Mouse (Mus musculus) G1E (cell line): Measurements from ENCODE around the gene Gps1. TPM values are rescaled to one million over a fixed set of nuclear protein-coding genes. Genes with fewer than 3 reads are reported as not detected.
A peak's percentile ranks its signal among the peaks of the same experiment; 100 is the strongest.

ENCODE experiments used
- ATAC-seq: 2 replicates; pipeline ENCODE4 v1.8.0; 2016; ENCODE audit warnings: mild to moderate bottlenecking; ENCODE audit not compliant: insufficient number of reproducible peaks, poor library complexity, low FRiP score, severe bottlenecking; ENCODE audit errors: extremely low read depth
- DNase-seq: peaks from one replicate; pipeline ENCODE4 v3.0.0; 2012; ENCODE audit warnings: low spot score
- H3K27me3 ChIP-seq: 2 replicates; pipeline ENCODE4 v1.6.1; 2012; ENCODE audit warnings: mild to moderate bottlenecking, low read length, inconsistent platforms; ENCODE audit not compliant: insufficient read depth
- H3K36me3 ChIP-seq: replicated peaks from 2 replicates; pipeline ENCODE3; 2012; ENCODE audit warnings: mild to moderate bottlenecking, inconsistent platforms
- H3K4me1 ChIP-seq: 2 replicates; pipeline ENCODE4 v1.6.1; 2012; ENCODE audit warnings: low read depth, low read length, inconsistent platforms, mixed read lengths; ENCODE audit not compliant: insufficient read depth
- H3K4me3 ChIP-seq: 2 replicates; pipeline ENCODE4 v1.5.1; 2012; ENCODE audit warnings: low read depth, mild to moderate bottlenecking, inconsistent platforms, low read length, moderate library complexity, mixed read lengths
- H3K9me3 ChIP-seq: replicated peaks from 2 replicates; pipeline ENCODE4 v1.6.1; 2012; ENCODE audit warnings: inconsistent platforms
- CTCF ChIP-seq: IDR thresholded peaks from 2 replicates; pipeline ENCODE4 v1.5.1; 2012; ENCODE audit warnings: low read depth, low read length, inconsistent platforms, mixed read lengths
- GATA1 ChIP-seq: IDR thresholded peaks from 2 replicates; pipeline ENCODE4 v1.6.1; 2012; ENCODE audit warnings: borderline replicate concordance, low read length, inconsistent platforms, mixed read lengths
- GATA2 ChIP-seq: IDR thresholded peaks from 2 replicates; pipeline ENCODE4 v1.6.1; 2012; ENCODE audit warnings: low read depth, low read length, inconsistent platforms, borderline replicate concordance
- POLR2AphosphoS5 ChIP-seq: IDR thresholded peaks from 2 replicates; pipeline ENCODE4 v1.6.1; 2012; ENCODE audit warnings: low read depth, low read length, inconsistent platforms; ENCODE audit not compliant: insufficient replicate concordance
- TAL1 ChIP-seq: conservative IDR thresholded peaks from 2 replicates; pipeline ENCODE4 v1.6.1; 2012; ENCODE audit warnings: low read depth, low read length, inconsistent platforms, mixed read lengths
- polyA plus RNA-seq: library from polyadenylated mRNA; stranded (reverse); fragments of >175 nt; gene quantifications from 2 replicates; pipeline ENCODE4 v1.2.3, GENCODE M21; 2012
- total RNA-seq, 2 experiments: library from RNA; stranded (forward) in 1 of 2; stranded (reverse) in 1 of 2; fragments of 200-1000 nt in 1 of 2; fragments of >200 nt in 1 of 2; fragmentation: Nextera tagmentation in 1 of 2; gene quantifications; 2 replicates each; pipeline ENCODE4 v1.2.3; 2014 to 2017

The Gps1 gene
- total and polyA plus RNA-seq, 3 experiments: 66.5 to 110 (median 109) TPM

DNA sequence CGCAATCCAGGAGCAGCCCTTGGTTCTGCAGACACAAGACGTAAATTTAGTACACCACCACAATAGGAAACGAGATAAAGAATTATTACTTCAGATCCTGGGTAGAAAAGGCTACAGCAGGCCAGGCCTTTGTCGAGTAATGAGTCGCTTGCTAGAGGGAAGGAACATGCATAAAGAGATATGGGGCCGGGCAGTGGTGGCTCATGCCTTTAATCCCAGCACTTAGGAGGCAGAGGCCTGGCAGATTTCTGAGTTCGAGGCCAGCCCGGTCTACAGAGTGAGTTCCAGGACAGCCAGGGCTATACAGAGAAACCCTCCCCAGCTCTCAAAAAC is 12.5 kb downstream of the Gps1 start:
- peaks cover 42% of the 10 kb centered on the region for H3K36me3 ChIP-seq
- peak overlapping the region; percentile 99 for H3K4me3 ChIP-seq
- peaks cover 62% of the 10 kb centered on the region for H3K4me1 ChIP-seq
- no peak for TF ChIP-seq TAL1
- 0 out of 2 replicates have a peak, but pooled peaks cover 4% of the 10 kb centered on the region for H3K27me3 ChIP-seq
- no peak for DNase-seq
- no peaks in the 10 kb centered on the region for H3K9me3 ChIP-seq
- no peak for ATAC-seq

DNA sequence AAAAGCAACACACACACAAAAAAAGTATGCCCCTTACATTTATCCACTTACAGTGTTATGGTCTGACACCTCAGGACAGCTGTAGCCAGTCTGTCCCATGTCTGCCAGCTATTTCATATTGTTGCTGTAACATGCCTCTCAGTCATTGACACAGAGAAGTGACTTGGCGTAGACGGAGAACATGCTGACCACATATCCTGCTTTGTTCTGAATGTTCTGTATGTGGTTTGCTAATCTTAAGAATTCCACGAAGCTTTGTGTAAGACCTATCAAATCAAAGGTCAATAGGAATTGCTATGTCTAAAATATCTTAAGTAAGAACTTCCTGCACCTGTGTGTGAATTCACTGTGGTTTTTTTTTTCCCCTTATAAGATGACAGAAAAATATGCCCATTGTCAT is 14.2 kb downstream of the Gps1 start:
- ATAC-seq (no peak), DNase-seq (no peak)
- H3K27me3 ChIP-seq: 0 out of 2 replicates have a peak, but pooled peaks cover 4% of the 10 kb centered on the region
- H3K9me3 ChIP-seq: no peaks in the 10 kb centered on the region
- TF ChIP-seq TAL1 (no peak), GATA1 (no peak), POLR2AphosphoS5 (no peak), GATA2 (no peak), CTCF (no peak)
- peaks cover 45% of the 10 kb centered on the region for H3K4me1 ChIP-seq
- H3K36me3 ChIP-seq: peaks cover 25% of the 10 kb centered on the region
- no peak overlapping the region for H3K4me3 ChIP-seq

DNA sequence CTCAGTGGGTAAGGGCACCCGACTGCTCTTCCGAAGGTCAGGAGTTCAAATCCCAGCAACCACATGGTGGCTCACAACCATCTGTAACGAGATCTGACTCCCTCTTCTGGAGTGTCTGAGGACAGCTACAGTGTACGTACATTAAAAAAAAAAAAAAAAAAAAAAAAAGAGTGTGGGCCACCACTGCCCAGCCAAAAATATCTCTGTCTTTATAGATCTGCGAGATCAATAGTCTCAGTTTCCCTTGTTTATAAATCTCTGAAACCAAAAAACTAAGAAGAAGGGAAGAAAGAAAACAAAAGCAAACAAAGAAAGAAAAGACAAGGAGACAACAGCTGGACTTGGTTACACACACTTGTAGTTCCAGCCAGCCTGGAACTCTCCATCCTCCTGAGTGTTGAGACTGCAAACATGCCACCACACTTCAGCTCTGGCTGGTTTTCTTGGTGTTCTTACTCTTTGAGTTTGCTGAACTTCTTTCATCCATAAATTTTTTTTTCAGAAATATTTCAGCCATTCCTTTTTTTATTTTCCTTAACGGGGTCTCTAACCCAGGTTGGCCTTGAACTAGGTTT is 15.3 kb downstream of the Gps1 start:
- Histone ChIP-seq H3K4me3 (no peak overlapping the region), H3K27me3 (0 out of 2 replicates have a peak, but pooled peaks cover 4% of the 10 kb centered on the region), H3K9me3 (no peaks in the 10 kb centered on the region), H3K4me1 (peaks cover 33% of the 10 kb centered on the region), H3K36me3 (peaks cover 14% of the 10 kb centered on the region)
- ATAC-seq (no peak), DNase-seq (no peak)
- TF ChIP-seq GATA2 (no peak), POLR2AphosphoS5 (no peak), CTCF (no peak), TAL1 (no peak), GATA1 (no peak)

DNA sequence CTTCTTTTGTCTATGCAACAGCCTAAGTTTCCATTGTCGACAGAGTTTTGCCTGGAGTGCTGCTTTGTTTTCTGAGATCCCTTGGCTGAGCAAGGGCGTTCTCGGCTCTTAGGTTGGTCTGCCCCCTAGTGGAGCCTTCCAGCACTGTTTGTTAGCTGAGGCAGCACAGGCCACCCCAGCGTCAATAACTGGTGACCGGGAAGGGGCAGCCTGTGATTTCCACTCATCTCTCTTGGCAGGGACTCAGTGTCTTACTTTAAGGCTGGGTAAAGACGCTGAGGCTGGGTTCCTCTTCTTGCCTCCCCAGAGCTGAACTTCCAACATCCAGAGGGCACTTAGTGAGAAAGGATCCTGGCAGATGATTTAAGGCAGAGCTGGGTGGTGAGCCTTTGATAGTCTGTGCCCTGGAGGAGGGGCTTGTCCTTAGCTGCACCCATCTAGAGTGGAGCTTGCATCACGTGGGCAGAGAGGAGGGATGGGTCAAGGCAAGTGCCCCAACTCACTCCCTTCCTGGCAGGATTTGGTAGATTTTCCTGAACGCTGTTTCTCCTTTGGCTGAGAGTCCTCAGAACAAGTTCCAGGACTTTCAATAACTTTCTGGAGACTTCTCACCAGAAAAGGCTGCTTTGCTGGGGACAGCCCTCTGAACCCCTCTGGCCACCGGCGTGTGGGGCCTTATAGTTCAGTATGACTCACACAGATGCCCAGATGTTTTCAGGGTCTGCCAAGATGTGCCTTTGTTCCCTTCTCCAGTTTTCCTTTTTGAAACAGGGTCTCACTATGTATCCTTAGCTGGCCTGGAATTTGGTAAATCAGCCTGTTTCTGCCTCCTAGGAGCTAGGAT is 16.2 kb downstream of the Gps1 start:
- DNase-seq (peak; percentile 74), ATAC-seq (peak; percentile 48; the same call in 1 of the 2 replicates)
- Histone ChIP-seq H3K4me1 (peaks cover 25% of the 10 kb centered on the region), H3K27me3 (0 out of 2 replicates have a peak, but pooled peaks cover 4% of the 10 kb centered on the region), H3K9me3 (no peaks in the 10 kb centered on the region), H3K4me3 (no peak overlapping the region), H3K36me3 (peaks cover 11% of the 10 kb centered on the region)
- TF ChIP-seq POLR2AphosphoS5 (no peak), GATA2 (no peak), CTCF (peak; percentile 71)

DNA sequence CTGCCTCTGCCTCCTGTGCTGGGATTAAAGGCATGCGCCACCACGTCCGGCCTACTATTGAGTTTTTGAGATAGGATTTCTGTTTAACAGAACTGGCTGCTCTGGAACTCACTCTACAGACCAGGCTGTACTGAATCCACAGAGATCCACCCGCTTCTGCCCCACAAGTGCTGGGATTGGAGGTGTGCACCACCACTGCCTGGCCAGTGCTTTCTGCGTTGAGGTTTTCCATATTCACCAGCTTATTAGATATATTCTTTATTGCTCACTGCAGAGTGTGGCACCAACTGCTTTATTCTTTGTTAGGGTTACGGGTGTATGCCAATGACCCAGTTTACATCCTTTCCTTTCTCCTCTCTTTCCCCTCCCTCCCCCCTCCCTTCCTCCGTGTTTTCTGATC is 20.2 kb downstream of the Gps1 start:
- ATAC-seq (no peak), DNase-seq (no peak)
- Histone ChIP-seq H3K27me3 (no peaks in the 10 kb centered on the region), H3K4me1 (peaks cover 25% of the 10 kb centered on the region), H3K4me3 (no peak overlapping the region), H3K36me3 (peaks cover 46% of the 10 kb centered on the region), H3K9me3 (no peaks in the 10 kb centered on the region)
- no peak for TF ChIP-seq GATA1
- TF ChIP-seq GATA2: no peak

DNA sequence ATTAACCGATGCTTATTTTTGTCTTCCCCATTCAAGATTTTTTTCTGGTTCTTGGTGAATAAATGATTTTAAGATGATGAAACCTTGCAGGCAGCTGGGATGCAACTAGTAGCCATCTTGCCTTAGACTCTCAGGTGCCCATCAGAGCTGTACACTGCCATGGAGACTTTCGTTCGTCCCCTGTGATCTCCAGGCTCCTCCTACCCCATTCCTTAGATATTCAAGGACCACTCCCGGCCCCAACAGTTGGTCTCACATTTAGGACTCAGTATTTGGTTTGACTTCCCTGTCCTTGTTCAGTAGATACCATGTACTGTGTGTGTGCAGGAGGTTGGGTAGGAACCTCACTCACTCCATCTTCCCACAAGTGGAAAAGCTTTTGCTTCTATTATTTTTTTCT is 20.7 kb downstream of the Gps1 start:
- ATAC-seq: no peak
- H3K27me3 ChIP-seq: no peaks in the 10 kb centered on the region
- peaks cover 51% of the 10 kb centered on the region for H3K36me3 ChIP-seq
- TF ChIP-seq CTCF (no peak), GATA1 (no peak), GATA2 (no peak), TAL1 (no peak), POLR2AphosphoS5 (no peak)
- H3K9me3 ChIP-seq: no peaks in the 10 kb centered on the region
- H3K4me3 ChIP-seq: no peak overlapping the region
- peaks cover 22% of the 10 kb centered on the region for H3K4me1 ChIP-seq
- no peak for DNase-seq
